Mouse (Mus musculus): ENCODE results near the gene Igsf3. TPM values are rescaled to one million over a fixed set of nuclear protein-coding genes. Genes with fewer than 3 reads are reported as not detected.

Gene Igsf3
- total RNA-seq, 1 experiment, result 22.9 TPM

DNA sequence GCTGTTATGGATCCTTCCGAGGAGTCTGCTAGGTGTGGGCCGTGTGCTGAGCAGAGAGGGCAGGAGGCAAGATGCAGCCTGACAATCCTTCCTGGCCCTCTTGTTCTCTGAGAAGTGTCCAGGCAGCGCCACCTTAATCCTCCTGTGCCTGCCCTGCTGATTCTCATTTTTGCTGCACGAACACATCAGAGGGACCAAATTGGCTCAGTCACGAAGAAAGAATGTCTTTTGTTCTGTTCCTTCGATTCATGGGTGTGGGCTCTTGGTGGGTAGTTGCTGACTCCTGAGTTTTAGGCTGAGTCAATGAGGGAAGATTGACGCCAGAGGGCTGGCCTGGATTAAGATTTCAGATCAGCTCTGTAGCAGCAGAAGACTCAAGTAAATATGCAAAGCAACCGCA is 84.9 kb downstream of the Igsf3 start:
- Histone ChIP-seq H3K4me3 (ENCODE audit: insufficient read depth in 1 of 2, low read depth in 1 of 2, low read length in 2 of 2, poor library complexity in 1 of 2, severe bottlenecking in 1 of 2) (no peak overlapping the region), H3K4me1 (ENCODE audit: control insufficient read depth in 2 of 2, insufficient read depth in 2 of 2, low read length in 2 of 2, poor library complexity in 1 of 2) (peaks cover 4% of the 10 kb centered on the region in 2 experiments; a peak in 1 of 4 replicates), H3K9me3 (ENCODE audit: control insufficient read depth, insufficient read depth, low read depth, low read length) (no peaks in the 10 kb centered on the region), H3K27ac (ENCODE audit: insufficient read depth, low read depth, low read length, poor library complexity, severe bottlenecking) (no peak overlapping the region), H3K36me3 (ENCODE audit: control insufficient read depth, insufficient read depth, low read length, poor library complexity, severe bottlenecking) (peaks cover 16% of the 10 kb centered on the region; the same call in 1 of the 2 replicates), H3K9ac (ENCODE audit: insufficient read depth, low read depth, low read length, poor library complexity, severe bottlenecking) (no peak overlapping the region)
- in situ Hi-C loops (cut with MboI; ENCODE audit: low sequenced_read_pairs in 2 of 2, unreplicated experiment in 2 of 2), result loop anchor here (5.0 to 25.0 kb wide), 3 partner anchors 140 to 500 kb away; partner anchors contain the start of gene Ttf2 (in 2 of the 2)
- DNase-seq (ENCODE audit: low read depth, low spot score), result no peak
- TF ChIP-seq MAFK (IDR thresholded peaks at IDR 0.05; ENCODE audit: insufficient read depth, low read depth, low read length), result 0 out of 2 replicates have a peak, but pooled peaks have one; percentile 44
- no peak for TF ChIP-seq HCFC1 (IDR thresholded peaks at IDR 0.05; ENCODE audit: borderline replicate concordance, insufficient read depth, low read length)

- Histone ChIP-seq H3K9me3 (ENCODE audit: control insufficient read depth, insufficient read depth, low read depth, low read length) (no peaks in the 10 kb centered on the region), H3K36me3 (ENCODE audit: control insufficient read depth, insufficient read depth, low read length, poor library complexity, severe bottlenecking) (peaks cover 16% of the 10 kb centered on the region; the same call in 1 of the 2 replicates), H3K9ac (ENCODE audit: insufficient read depth, low read depth, low read length, poor library complexity, severe bottlenecking) (no peak overlapping the region), H3K4me3 (ENCODE audit: insufficient read depth in 1 of 2, low read depth in 1 of 2, low read length in 2 of 2, poor library complexity in 1 of 2, severe bottlenecking in 1 of 2) (no peak overlapping the region), H3K4me1 (ENCODE audit: control insufficient read depth in 2 of 2, insufficient read depth in 2 of 2, low read length in 2 of 2, poor library complexity in 1 of 2) (peaks cover 4% of the 10 kb centered on the region in 2 experiments; a peak in 1 of 4 replicates), H3K27ac (ENCODE audit: insufficient read depth, low read depth, low read length, poor library complexity, severe bottlenecking) (no peak overlapping the region)
- in situ Hi-C loops (cut with MboI; ENCODE audit: low sequenced_read_pairs in 2 of 2, unreplicated experiment in 2 of 2), result loop anchor here (5.0 to 25.0 kb wide), 3 partner anchors 140 to 500 kb away; partner anchors contain the start of gene Ttf2 (in 2 of the 2)
- no peak for TF ChIP-seq CHD2 (IDR thresholded peaks at IDR 0.05; ENCODE audit: low read depth, low read length)
- no peak for TF ChIP-seq ZNF384 (IDR thresholded peaks at IDR 0.05; ENCODE audit: low read depth, low read length)
- TF ChIP-seq HCFC1 (IDR thresholded peaks at IDR 0.05; ENCODE audit: borderline replicate concordance, insufficient read depth, low read length), result no peak
- TF ChIP-seq MAFK (IDR thresholded peaks at IDR 0.05; ENCODE audit: insufficient read depth, low read depth, low read length), result no peak
- TF ChIP-seq ZC3H11A (IDR thresholded peaks at IDR 0.05; ENCODE audit: borderline replicate concordance, low read depth, low read length), result peak; percentile 88
- peak; percentile 81 for DNase-seq (ENCODE audit: low read depth, low spot score)
Observed at GRCm38 (mm10) chr3:101462294-101462693, 85.4 kb downstream of the Igsf3 start.

DNA sequence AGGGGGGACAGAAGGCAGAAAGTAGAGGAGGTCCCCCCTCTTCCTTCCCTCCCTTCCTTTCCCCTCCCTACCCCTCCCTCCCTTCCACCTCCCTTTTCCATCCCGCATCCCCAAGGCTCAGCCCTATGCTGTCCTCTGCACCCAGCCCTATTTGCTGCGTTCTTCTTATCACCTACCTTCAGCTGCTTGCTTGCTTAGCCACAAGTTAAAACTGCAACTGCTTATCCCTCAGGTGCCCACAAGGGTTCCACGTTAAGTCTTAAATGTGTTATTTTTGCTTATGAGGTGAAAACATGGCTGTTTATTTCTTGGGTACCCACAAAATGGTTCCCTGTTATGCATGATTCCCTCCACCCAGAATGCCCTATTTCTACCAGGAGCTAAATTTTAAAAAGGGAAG is 86.6 kb downstream of the Igsf3 start:
- DNase-seq (ENCODE audit: low read depth, low spot score), result no peak
- H3K9me3 ChIP-seq (ENCODE audit: control insufficient read depth, insufficient read depth, low read depth, low read length), result no peaks in the 10 kb centered on the region
- in situ Hi-C loops (cut with MboI; ENCODE audit: low sequenced_read_pairs in 2 of 2, unreplicated experiment in 2 of 2), result loop anchor here (5.0 to 25.0 kb wide), 3 partner anchors 141 to 501 kb away; partner anchors contain the start of gene Ttf2 (in 2 of the 2)
- no peak overlapping the region for H3K9ac ChIP-seq (ENCODE audit: insufficient read depth, low read depth, low read length, poor library complexity, severe bottlenecking)
- H3K4me1 ChIP-seq (ENCODE audit: control insufficient read depth in 2 of 2, insufficient read depth in 2 of 2, low read length in 2 of 2, poor library complexity in 1 of 2), result peaks cover 4% of the 10 kb centered on the region in 2 experiments; a peak in 1 of 4 replicates
- no peak for TF ChIP-seq HCFC1 (IDR thresholded peaks at IDR 0.05; ENCODE audit: borderline replicate concordance, insufficient read depth, low read length)
- TF ChIP-seq CHD2 (IDR thresholded peaks at IDR 0.05; ENCODE audit: low read depth, low read length), result no peak
- no peak for TF ChIP-seq ZC3H11A (IDR thresholded peaks at IDR 0.05; ENCODE audit: borderline replicate concordance, low read depth, low read length)
- no peak for TF ChIP-seq MAFK (IDR thresholded peaks at IDR 0.05; ENCODE audit: insufficient read depth, low read depth, low read length)
- no peak for TF ChIP-seq ZNF384 (IDR thresholded peaks at IDR 0.05; ENCODE audit: low read depth, low read length)
- no peak overlapping the region for H3K27ac ChIP-seq (ENCODE audit: insufficient read depth, low read depth, low read length, poor library complexity, severe bottlenecking)
- H3K4me3 ChIP-seq (ENCODE audit: insufficient read depth in 1 of 2, low read depth in 1 of 2, low read length in 2 of 2, poor library complexity in 1 of 2, severe bottlenecking in 1 of 2), result no peak overlapping the region
- H3K36me3 ChIP-seq (ENCODE audit: control insufficient read depth, insufficient read depth, low read length, poor library complexity, severe bottlenecking), result peaks cover 11% of the 10 kb centered on the region; the same call in 1 of the 2 replicates

GRCm38 (mm10) chr3:101469675-101470074 is 92.8 kb downstream of the Igsf3 start:
- no peak overlapping the region for H3K9ac ChIP-seq (ENCODE audit: insufficient read depth, low read depth, low read length, poor library complexity, severe bottlenecking)
- H3K27ac ChIP-seq (ENCODE audit: insufficient read depth, low read depth, low read length, poor library complexity, severe bottlenecking), result no peak overlapping the region
- in situ Hi-C loops (cut with MboI; ENCODE audit: low sequenced_read_pairs in 2 of 2, unreplicated experiment in 2 of 2), result loop anchor here (25.0 kb wide), 2 partner anchors 157 to 507 kb away; partner anchors contain the start of gene Ttf2 (in 2 of the 2)
- no peaks in the 10 kb centered on the region for H3K36me3 ChIP-seq (ENCODE audit: control insufficient read depth, insufficient read depth, low read length, poor library complexity, severe bottlenecking)
- H3K4me3 ChIP-seq (ENCODE audit: insufficient read depth in 1 of 2, low read depth in 1 of 2, low read length in 2 of 2, poor library complexity in 1 of 2, severe bottlenecking in 1 of 2), result no peak overlapping the region
- H3K4me1 ChIP-seq (ENCODE audit: control insufficient read depth in 2 of 2, insufficient read depth in 2 of 2, low read length in 2 of 2, poor library complexity in 1 of 2), result no peaks in the 10 kb centered on the region
- H3K9me3 ChIP-seq (ENCODE audit: control insufficient read depth, insufficient read depth, low read depth, low read length), result no peaks in the 10 kb centered on the region
- no peak for DNase-seq (ENCODE audit: low read depth, low spot score)
- no peak for TF ChIP-seq ZC3H11A (IDR thresholded peaks at IDR 0.05; ENCODE audit: borderline replicate concordance, low read depth, low read length)
- TF ChIP-seq ZNF384 (IDR thresholded peaks at IDR 0.05; ENCODE audit: low read depth, low read length), result no peak
- TF ChIP-seq HCFC1 (IDR thresholded peaks at IDR 0.05; ENCODE audit: borderline replicate concordance, insufficient read depth, low read length), result no peak
- no peak for TF ChIP-seq MAFK (IDR thresholded peaks at IDR 0.05; ENCODE audit: insufficient read depth, low read depth, low read length)
- TF ChIP-seq CHD2 (IDR thresholded peaks at IDR 0.05; ENCODE audit: low read depth, low read length), result no peak

Measured in ES-E14 (cell line).